Mouse (Mus musculus) kidney, embryonic 14.5 days (tissue): ENCODE measurements around the gene Gadd45gip1. TPM values are rescaled to one million over a fixed set of nuclear protein-coding genes. Genes with fewer than 3 reads are reported as not detected.

Experiments used
- ATAC-seq: fragments of 200-750 bp; cut with Nextera tagmentation; 2 replicates; pipeline ENCODE4 v1.8.0; 2017; ENCODE audit warnings: moderate number of reproducible peaks, mild to moderate bottlenecking, moderate TSS enrichment, moderate library complexity; ENCODE audit not compliant: low FRiP score, low TSS enrichment
- H3K27ac ChIP-seq: fragments of 300-500 bp; sonication (generic); 2 replicates; pipeline ENCODE4 v1.5.1; 2014; ENCODE audit warnings: low read depth, mild to moderate bottlenecking, low read length, moderate library complexity, mixed read lengths
- H3K27me3 ChIP-seq: fragments of 300-500 bp; sonication (generic); 2 replicates; pipeline ENCODE4 v1.6.1; 2014; ENCODE audit warnings: mild to moderate bottlenecking, low read length; ENCODE audit not compliant: control insufficient read depth, insufficient read depth
- H3K36me3 ChIP-seq: fragments of 300-500 bp; sonication (generic); 2 replicates; pipeline ENCODE4 v1.6.1; 2014; ENCODE audit warnings: low read length, mixed read lengths; ENCODE audit not compliant: control insufficient read depth, insufficient read depth
- H3K4me1 ChIP-seq: fragments of 300-500 bp; sonication (generic); 2 replicates; pipeline ENCODE4 v1.6.1; 2014; ENCODE audit warnings: low read length, mixed read lengths; ENCODE audit not compliant: control insufficient read depth, insufficient read depth
- H3K4me2 ChIP-seq: fragments of 300-500 bp; sonication (generic); replicated peaks from 2 replicates; pipeline ENCODE4 v1.6.1; 2014; ENCODE audit warnings: low read depth, mild to moderate bottlenecking, low read length
- H3K4me3 ChIP-seq: fragments of 300-500 bp; sonication (generic); 2 replicates; pipeline ENCODE4 v1.5.1; 2014; ENCODE audit warnings: mild to moderate bottlenecking, low read length
- H3K9ac ChIP-seq: fragments of 300-500 bp; sonication (generic); 2 replicates; pipeline ENCODE4 v1.6.1; 2014; ENCODE audit warnings: low read depth, mild to moderate bottlenecking, low read length, moderate library complexity
- H3K9me3 ChIP-seq: fragments of 300-500 bp; sonication (generic); 2 replicates; pipeline ENCODE4 v1.6.1; 2016; ENCODE audit warnings: low read length; ENCODE audit not compliant: control insufficient read depth
- WGBS: fragments of 180-500 bp; shearing (Covaris S2); extraction: QIAGEN DNeasy Blood & Tissue Kit; methylation state at CpG from one replicate; pipeline ENCODE4 v1.1.7; 2014; 5-methylcytosine and 5-hydroxymethylcytosine counted together
- polyA plus RNA-seq: library from polyadenylated mRNA; unstranded; fragments of >200 nt; fragmentation: Nextera tagmentation; extraction: Ambion mirVana; gene quantifications from 2 replicates; pipeline ENCODE4 v1.2.1, GENCODE M21; 2014

The Gadd45gip1 gene
- polyA plus RNA-seq, 1 experiment from 2014 or later: 49.2 TPM

- H3K27ac ChIP-seq: peak overlapping the region; percentile 90
- peak overlapping the region; percentile 96 for H3K9ac ChIP-seq
- peaks cover 47% of the 10 kb centered on the region for H3K36me3 ChIP-seq
- H3K4me2 ChIP-seq: peak overlapping the region; percentile 51
- H3K4me1 ChIP-seq: peaks cover 22% of the 10 kb centered on the region
- peak overlapping the region; percentile 80 for H3K4me3 ChIP-seq
- ATAC-seq: no peak
- 60% methylated on average over 10 of the region's 10 CpGs for WGBS
- no peaks in the 10 kb centered on the region for H3K9me3 ChIP-seq
- H3K27me3 ChIP-seq: no peaks in the 10 kb centered on the region
Measured at GRCm38 (mm10) chr8:84832759-84833742, 1.7 kb downstream of the Gadd45gip1 start.

- no peak overlapping the region for H3K27ac ChIP-seq
- peaks cover 24% of the 10 kb centered on the region for H3K4me1 ChIP-seq
- H3K36me3 ChIP-seq: peaks cover 54% of the 10 kb centered on the region
- 86% methylated on average over 19 of the region's 19 CpGs for WGBS
- ATAC-seq: no peak
- H3K9ac ChIP-seq: 0 out of 2 replicates have a peak overlapping the region, but pooled peaks have one; percentile 4
- no peak overlapping the region for H3K4me2 ChIP-seq
- no peaks in the 10 kb centered on the region for H3K9me3 ChIP-seq
- H3K4me3 ChIP-seq: no peak overlapping the region
- no peaks in the 10 kb centered on the region for H3K27me3 ChIP-seq
Measured at GRCm38 (mm10) chr8:84834002-84834865, 2.9 kb downstream of the Gadd45gip1 start.

- Histone ChIP-seq H3K9ac (0 out of 2 replicates have a peak overlapping the region, but pooled peaks have one; percentile 4), H3K4me1 (peaks cover 31% of the 10 kb centered on the region), H3K9me3 (no peaks in the 10 kb centered on the region), H3K36me3 (peaks cover 54% of the 10 kb centered on the region), H3K27me3 (no peaks in the 10 kb centered on the region), H3K27ac (no peak overlapping the region), H3K4me2 (no peak overlapping the region), H3K4me3 (no peak overlapping the region)
- ATAC-seq: no peak
- WGBS: 77% methylated on average over 10 of the region's 10 CpGs
Measured at GRCm38 (mm10) chr8:84834866-84835855, 3.8 kb downstream of the Gadd45gip1 start.

GRCm38 (mm10) chr8:84837149-84837911 is 6.0 kb downstream of the Gadd45gip1 start:
- Histone ChIP-seq H3K27ac (peak overlapping the region; percentile 43; the same call in 1 of the 2 replicates), H3K27me3 (no peaks in the 10 kb centered on the region), H3K4me2 (0 out of 2 replicates have a peak overlapping the region, but pooled peaks have one; percentile 11), H3K9ac (no peak overlapping the region), H3K36me3 (peaks cover 67% of the 10 kb centered on the region), H3K4me1 (peaks cover 31% of the 10 kb centered on the region), H3K4me3 (no peak overlapping the region), H3K9me3 (no peaks in the 10 kb centered on the region)
- WGBS: 30% methylated on average over 8 of the region's 8 CpGs
- ATAC-seq: peak; percentile 20; the same call in 1 of the 2 replicates

GRCm38 (mm10) chr8:84837912-84838470 is 6.7 kb downstream of the Gadd45gip1 start:
- ATAC-seq: no peak

GRCm38 (mm10) chr8:84838513-84838912 is 7.2 kb downstream of the Gadd45gip1 start:
- Histone ChIP-seq H3K9ac (no peak overlapping the region), H3K36me3 (peaks cover 77% of the 10 kb centered on the region), H3K4me1 (peaks cover 37% of the 10 kb centered on the region), H3K27me3 (no peaks in the 10 kb centered on the region), H3K9me3 (no peaks in the 10 kb centered on the region), H3K4me2 (no peak overlapping the region), H3K27ac (no peak overlapping the region), H3K4me3 (no peak overlapping the region)
- ATAC-seq: no peak
- WGBS: 84% methylated on average over 5 of the region's 5 CpGs

More at GRCm38 (mm10) chr8:84837912-84838470, 6.7 kb downstream of the Gadd45gip1 start:
- no peak overlapping the region for H3K9ac ChIP-seq
- H3K9me3 ChIP-seq: no peaks in the 10 kb centered on the region
- peaks cover 32% of the 10 kb centered on the region for H3K4me1 ChIP-seq
- H3K27me3 ChIP-seq: no peaks in the 10 kb centered on the region
- peaks cover 74% of the 10 kb centered on the region for H3K36me3 ChIP-seq
- no peak overlapping the region for H3K4me2 ChIP-seq
- WGBS: 65% methylated on average over 15 of the region's 15 CpGs
- no peak overlapping the region for H3K4me3 ChIP-seq
- H3K27ac ChIP-seq: peak overlapping the region; percentile 43; the same call in 1 of the 2 replicates

GRCm38 (mm10) chr8:84839411-84839810 is 8.1 kb downstream of the Gadd45gip1 start:
- Histone ChIP-seq H3K9ac (peak overlapping the region; percentile 96; the same call in 1 of the 2 replicates), H3K4me3 (peak overlapping the region; percentile 90), H3K4me1 (peaks cover 41% of the 10 kb centered on the region), H3K9me3 (no peaks in the 10 kb centered on the region), H3K36me3 (peaks cover 78% of the 10 kb centered on the region), H3K4me2 (peak overlapping the region; percentile 71), H3K27ac (no peak overlapping the region), H3K27me3 (no peaks in the 10 kb centered on the region)
- 89% methylated on average over 2 of the region's 2 CpGs for WGBS
- no peak for ATAC-seq
